ENCODE assay signal across 17 mouse cellular contexts in genomic region chr1:51935006-51935405, GRCm38 (mm10). TPM values are rescaled to one million over a fixed set of nuclear protein-coding genes. Genes with fewer than 3 reads are reported as not detected.
DNase-seq lines count a peak whose midpoint lies in the region; ATAC-seq and TF ChIP-seq lines count a peak whose summit lies in the region.
"Had no signal": no experiment of that assay in that cellular context is flagged by ENCODE, and none has a peak within 500 bp of the region (broad histone marks: within the 10 kb centered on the region; RNA-seq: fewer than 3 reads in every experiment).

No protein-coding gene starts in this region.

- no peak for TF ChIP-seq CTCF in spleen, adult 2 months (IDR thresholded peaks at IDR 0.05; ENCODE audit: extremely low read depth, insufficient read depth, insufficient read length, insufficient replicate concordance)

- peaks cover 7% of the 10 kb centered on the region for H3K4me1 ChIP-seq in heart, embryonic 15.5 days (replicated peaks)
- H3K4me1 ChIP-seq in spleen, adult 2 months (ENCODE audit: control insufficient read depth, insufficient read depth, insufficient read length), result peaks cover 17% of the 10 kb centered on the region
- H3K4me1 ChIP-seq: forebrain, embryonic 13.5 days had no signal

- WGBS in heart, embryonic 15.5 days, result 48% methylated on average over 2 of the region's 2 CpGs
- WGBS in spleen, adult 2 months, result 34% methylated on average over 2 of the region's 2 CpGs
- WGBS in macrophage (ENCODE audit: missing documents), result 80% methylated on average over 2 of the region's 2 CpGs

- intact Hi-C loops in heart, postnatal 10 days (cut with DNase I), result no loop called here

- TF ChIP-seq POLR2A in spleen, adult 2 months (IDR thresholded peaks at IDR 0.05; ENCODE audit: low read depth, low read length), result no peak

- H3K9ac ChIP-seq in heart, embryonic 15.5 days, result no peak overlapping the region
- H3K9ac ChIP-seq: forebrain, embryonic 13.5 days; limb, embryonic 13.5 days had no signal

- no peak overlapping the region for H3K4me2 ChIP-seq in heart, embryonic 15.5 days
- H3K4me2 ChIP-seq: forebrain, embryonic 13.5 days; limb, embryonic 13.5 days had no signal

- H3K79me2 ChIP-seq in macrophage (ENCODE audit: inconsistent target), result no peaks in the 10 kb centered on the region

- H3K36me3 ChIP-seq in heart, embryonic 15.5 days, result no peaks in the 10 kb centered on the region
- H3K36me3 ChIP-seq in spleen, adult 2 months (ENCODE audit: control insufficient read depth, insufficient read depth, low read length), result no peaks in the 10 kb centered on the region
- H3K36me3 ChIP-seq in macrophage (ENCODE audit: inconsistent target), result no peaks in the 10 kb centered on the region
- H3K36me3 ChIP-seq: hindbrain, embryonic 10.5 days; limb, embryonic 13.5 days; midbrain, embryonic 10.5 days had no signal

- no peaks in the 10 kb centered on the region for H3K27me3 ChIP-seq in heart, embryonic 15.5 days
- H3K27me3 ChIP-seq in spleen, adult 2 months (ENCODE audit: control insufficient read depth, insufficient read depth, low read length), result no peaks in the 10 kb centered on the region
- H3K27me3 ChIP-seq: forebrain, embryonic 13.5 days; limb, embryonic 13.5 days had no signal

- H3K9me3 ChIP-seq in heart, embryonic 15.5 days (replicated peaks), result no peaks in the 10 kb centered on the region
- H3K9me3 ChIP-seq: forebrain, embryonic 13.5 days; limb, embryonic 13.5 days; midbrain, embryonic 10.5 days had no signal

- no peak overlapping the region for H3K4me3 ChIP-seq in heart, embryonic 15.5 days
- no peak overlapping the region for H3K4me3 ChIP-seq in spleen, adult 2 months (ENCODE audit: extremely low read depth, insufficient read depth, insufficient read length)
- H3K4me3 ChIP-seq in macrophage (ENCODE audit: inconsistent target), result no peak overlapping the region
- H3K4me3 ChIP-seq: forebrain, embryonic 13.5 days; hindbrain, embryonic 10.5 days; limb, embryonic 13.5 days; midbrain, embryonic 10.5 days had no signal

- no peak for ATAC-seq in heart, embryonic 15.5 days (replicated peaks; ENCODE audit: insufficient number of reproducible peaks, insufficient read depth, low FRiP score, low read depth)
- no peak for ATAC-seq in granulocyte monocyte progenitor cell, adult 5-6 weeks (replicated peaks; ENCODE audit: poor library complexity, severe bottlenecking)
- ATAC-seq: forebrain, embryonic 13.5 days had no signal

- DNase-seq in heart, postnatal 10 days, result no peak
- no peak for DNase-seq in spleen, adult 2 months (ENCODE audit: low read depth in 1 of 2, low spot score in 2 of 2)
- no peak for DNase-seq in spleen, postnatal 4 days (ENCODE audit: low spot score in 2 of 2)
- DNase-seq in adrenal gland, adult (ENCODE audit: inconsistent age in 2 of 2, low spot score in 1 of 2), result no peak
- DNase-seq: adrenal gland, adult 2 months; cerebellum, adult 9-11 months; kidney, postnatal 4 days; lung, adult 2 months; right cerebral cortex, postnatal 25 days had no signal

- peak overlapping the region; percentile 3; the same call in 1 of the 2 replicates for H3K27ac ChIP-seq in heart, embryonic 15.5 days
- peak overlapping the region; percentile 59 for H3K27ac ChIP-seq in spleen, adult 2 months (ENCODE audit: insufficient read depth, low read length)
- H3K27ac ChIP-seq in macrophage, result peak overlapping the region; percentile 49
- H3K27ac ChIP-seq: forebrain, embryonic 13.5 days; hindbrain, embryonic 10.5 days; limb, embryonic 13.5 days; midbrain, embryonic 10.5 days had no signal

RNA-seq across cellular contexts. Expression of gene Myo1b, which starts 19.1 kb away (rescaled TPM):
- polyA plus RNA-seq in heart, embryonic 15.5 days (2015; fragmentation: Nextera tagmentation; extraction: Ambion mirVana), result 27.4 and 38.7 TPM in 2 replicates
- total RNA-seq in heart, postnatal 10 days (2021), result 10 to 100 TPM; 62.5 to 74.8 TPM
- polyA plus RNA-seq in spleen, adult 2 months (2012; rRNA removed), result 1.0 and 1.5 TPM in 2 replicates
- total RNA-seq in macrophage (2018; cell fraction: chromatin; rRNA removed), result 10 to 100 TPM in 16 of 26 experiments, 1 to 10 TPM in 10; 4.8 to 48.4 (median 11.2) TPM
- total RNA-seq in macrophage (2018; cell fraction: cytosol; rRNA removed), result 1 to 10 TPM; 1.0 to 4.0 (median 2.8) TPM
- total RNA-seq in macrophage (2018; cell fraction: nucleus; rRNA removed), result 10 to 100 TPM in 3 of 26 experiments, 1 to 10 TPM in 23; 2.4 to 25.3 (median 5.6) TPM
- 1.2 to 7.2 TPM (median 2.5 TPM) in 3 replicates for polyA plus RNA-seq in macrophage (2018)
- total RNA-seq in granulocyte monocyte progenitor cell, adult 5-6 weeks (2014; fragmentation: Nextera tagmentation), result 2.6 and 4.4 TPM in 2 replicates
- 5.5 and 13.1 TPM in 2 replicates for total RNA-seq in granulocyte monocyte progenitor cell, adult 5-6 weeks (2017)

RNA-seq across cellular contexts. Expression of gene Stat4, which starts 51.9 kb away (rescaled TPM):
- polyA plus RNA-seq in heart, embryonic 15.5 days (2015; fragmentation: Nextera tagmentation; extraction: Ambion mirVana), result 1.9 and 5.1 TPM in 2 replicates
- total RNA-seq in heart, postnatal 10 days (2021), result under 1 TPM; 0.12 to 0.24 TPM
- polyA plus RNA-seq in spleen, adult 2 months (2012; rRNA removed), result 5.1 and 6.0 TPM in 2 replicates
- 10 to 100 TPM in 1 of 26 experiments, 1 to 10 TPM in 23, under 1 TPM in 2; 0.54 to 10.7 (median 3.3) TPM for total RNA-seq in macrophage (2018; cell fraction: chromatin; rRNA removed)
- total RNA-seq in macrophage (2018; cell fraction: cytosol; rRNA removed), result 1 to 10 TPM; 1.1 to 4.9 (median 2.2) TPM
- total RNA-seq in macrophage (2018; cell fraction: nucleus; rRNA removed), result 1 to 10 TPM; 1.3 to 8.0 (median 4.3) TPM
- polyA plus RNA-seq in macrophage (2018), result 1.8 to 2.7 TPM (median 2.1 TPM) in 3 replicates
- 32.2 and 34.1 TPM in 2 replicates for total RNA-seq in granulocyte monocyte progenitor cell, adult 5-6 weeks (2014; fragmentation: Nextera tagmentation)
- 21.5 and 26.1 TPM in 2 replicates for total RNA-seq in granulocyte monocyte progenitor cell, adult 5-6 weeks (2017)
- total RNA-seq: gastrocnemius, adult 8-10 months had no signal
- polyA plus RNA-seq: adrenal gland, adult 2 months had no signal

Comparison
In these comparisons a context has a peak if more than half of its experiments do, and no peak if none do; other contexts are left out.
1. H3K27ac ChIP-seq: peak in every context shown above with its lines; median percentile 59 in spleen, adult 2 months; 49 in macrophage; 3 in heart, embryonic 15.5 days.